23 mouse cellular contexts compared by ENCODE assay signal in genomic region chr12:108174606-108175505, GRCm38 (mm10). TPM values are rescaled to one million over a fixed set of nuclear protein-coding genes. Genes with fewer than 3 reads are reported as not detected.
DNase-seq lines count a peak whose midpoint lies in the region; ATAC-seq and TF ChIP-seq lines count a peak whose summit lies in the region.
"Had no signal": no experiment of that assay in that cellular context is flagged by ENCODE, and none has a peak within 500 bp of the region (broad histone marks: within the 10 kb centered on the region; RNA-seq: fewer than 3 reads in every experiment).

No protein-coding gene starts in this region.

- peak; percentile 68 for DNase-seq in kidney, adult 2 months
- DNase-seq in CH12.LX (ENCODE audit: extremely low read depth): no peak
- DNase-seq in frontal cortex, postnatal 36 days (ENCODE audit: low spot score in 2 of 2): no peak
- DNase-seq in left cerebral cortex, postnatal 36 days (ENCODE audit: low spot score in 2 of 2): no peak
- DNase-seq: adrenal gland, postnatal 36 days; cerebellum, adult 9-11 months; gastrocnemius, postnatal 14 days; heart, adult 18-20 months; heart, postnatal 14 days; lung, adult 18-20 months; right cerebral cortex, adult 18-20 months; right cerebral cortex, postnatal 4 days; thymus, postnatal 25 days had no signal

- dilution Hi-C loops in CH12.LX (cut with MboI; ENCODE audit: extremely low pct_ligation_motif_present, extremely low pct_unique_long_range_greater_than_20kb, low sequenced_read_pairs): no loop called here

- no peaks in the 10 kb centered on the region for H3K36me3 ChIP-seq in kidney, adult 2 months (ENCODE audit: control insufficient read depth, insufficient read depth, low read length)
- H3K36me3 ChIP-seq in kidney, embryonic 15.5 days: no peaks in the 10 kb centered on the region
- peaks cover 0 to 3% of the 10 kb centered on the region in 2 experiments for H3K36me3 ChIP-seq in CH12.LX (replicated peaks in 1 of 2; ENCODE audit: control insufficient read depth in 1 of 2, insufficient read depth in 1 of 2, low read length in 1 of 2)
- H3K36me3 ChIP-seq in intestine, postnatal 0 days (ENCODE audit: control insufficient read depth, insufficient read depth): no peaks in the 10 kb centered on the region
- no peaks in the 10 kb centered on the region for H3K36me3 ChIP-seq in liver, embryonic 16.5 days (ENCODE audit: control insufficient read depth, insufficient read depth)
- H3K36me3 ChIP-seq: embryonic facial prominence, embryonic 10.5 days; forebrain, embryonic 15.5 days; heart, embryonic 13.5 days; limb, embryonic 10.5 days; midbrain, embryonic 12.5 days; neural tube, embryonic 15.5 days had no signal

- peak overlapping the region; percentile 35; the same call in 1 of the 2 replicates for H3K27ac ChIP-seq in kidney, adult 2 months (ENCODE audit: insufficient read depth, low read depth, low read length)
- H3K27ac ChIP-seq in kidney, embryonic 15.5 days: no peak overlapping the region
- H3K27ac ChIP-seq in CH12.LX (ENCODE audit: insufficient read depth, low read depth): no peak overlapping the region
- H3K27ac ChIP-seq in intestine, postnatal 0 days (ENCODE audit: low read depth, low read length): 0 out of 2 replicates have a peak overlapping the region, but pooled peaks have one; percentile 15
- peak overlapping the region; percentile 2; the same call in 1 of the 2 replicates for H3K27ac ChIP-seq in liver, embryonic 16.5 days (ENCODE audit: low read length)
- H3K27ac ChIP-seq: embryonic facial prominence, embryonic 10.5 days; forebrain, embryonic 15.5 days; heart, embryonic 13.5 days; left cerebral cortex, adult 2 months; limb, embryonic 10.5 days; midbrain, embryonic 12.5 days; neural tube, embryonic 15.5 days had no signal

- TF ChIP-seq POLR2A in kidney, adult 2 months (IDR thresholded peaks at IDR 0.05; ENCODE audit: low read depth, low read length): no peak
- no peak for TF ChIP-seq POLR2A in CH12.LX (IDR thresholded peaks at IDR 0.05; ENCODE audit: low read depth, low read length)

- H3K27me3 ChIP-seq in kidney, adult 2 months (replicated peaks; ENCODE audit: control insufficient read depth, insufficient read depth, low read length): no peaks in the 10 kb centered on the region
- H3K27me3 ChIP-seq in kidney, embryonic 15.5 days: no peaks in the 10 kb centered on the region
- no peaks in the 10 kb centered on the region for H3K27me3 ChIP-seq in CH12.LX (replicated peaks)
- H3K27me3 ChIP-seq in intestine, postnatal 0 days (replicated peaks; ENCODE audit: control insufficient read depth, insufficient read depth, low read length): no peaks in the 10 kb centered on the region
- no peaks in the 10 kb centered on the region for H3K27me3 ChIP-seq in liver, embryonic 16.5 days (ENCODE audit: control insufficient read depth, insufficient read depth, low read depth, low read length)
- H3K27me3 ChIP-seq: forebrain, embryonic 15.5 days; heart, embryonic 13.5 days; midbrain, embryonic 12.5 days; neural tube, embryonic 15.5 days had no signal

- no peak for TF ChIP-seq CTCF in kidney, adult 2 months (conservative IDR thresholded peaks at IDR 0.05; ENCODE audit: insufficient read depth, insufficient read length, low read depth, low read length)
- no peak for TF ChIP-seq CTCF in CH12.LX (conservative IDR thresholded peaks at IDR 0.05 in 1 of 2, IDR thresholded peaks at IDR 0.05 in 1 of 2; ENCODE audit: low read depth in 2 of 2, low read length in 2 of 2)
- no peak for TF ChIP-seq CTCF in intestine, postnatal 0 days (IDR thresholded peaks at IDR 0.05; ENCODE audit: low read depth)

- H3K9ac ChIP-seq in kidney, embryonic 15.5 days: no peak overlapping the region
- H3K9ac ChIP-seq in CH12.LX (ENCODE audit: insufficient read depth, low read depth): peak overlapping the region; percentile 49
- H3K9ac ChIP-seq in intestine, postnatal 0 days (ENCODE audit: low read depth, low read length): no peak overlapping the region
- H3K9ac ChIP-seq in liver, embryonic 16.5 days (ENCODE audit: low read depth, low read length): no peak overlapping the region
- H3K9ac ChIP-seq: forebrain, embryonic 15.5 days; heart, embryonic 13.5 days; midbrain, embryonic 12.5 days; neural tube, embryonic 15.5 days had no signal

- no peak for TF ChIP-seq RAD21 in CH12.LX (IDR thresholded peaks at IDR 0.05; ENCODE audit: low read depth, low read length)

- H3K9me3 ChIP-seq in kidney, embryonic 15.5 days (replicated peaks): no peaks in the 10 kb centered on the region
- H3K9me3 ChIP-seq in CH12.LX (replicated peaks; ENCODE audit: low read length): no peaks in the 10 kb centered on the region
- H3K9me3 ChIP-seq in intestine, postnatal 0 days (ENCODE audit: control insufficient read depth): no peaks in the 10 kb centered on the region
- no peaks in the 10 kb centered on the region for H3K9me3 ChIP-seq in liver, embryonic 16.5 days (replicated peaks; ENCODE audit: control insufficient read depth, low read length)
- H3K9me3 ChIP-seq: embryonic facial prominence, embryonic 10.5 days; forebrain, embryonic 15.5 days; heart, embryonic 13.5 days; limb, embryonic 10.5 days; midbrain, embryonic 12.5 days; neural tube, embryonic 15.5 days had no signal

- no peak overlapping the region for H3K4me3 ChIP-seq in kidney, adult 2 months (ENCODE audit: insufficient read depth, low read depth, low read length)
- no peak overlapping the region for H3K4me3 ChIP-seq in kidney, embryonic 15.5 days (replicated peaks)
- peak overlapping the region in 1 of 3 experiments; percentile 56 for H3K4me3 ChIP-seq in CH12.LX (replicated peaks in 1 of 3; ENCODE audit: low read depth in 2 of 3, low read length in 2 of 3, poor library complexity in 1 of 3)
- peak overlapping the region; percentile 22; the same call in 1 of the 2 replicates for H3K4me3 ChIP-seq in intestine, postnatal 0 days (ENCODE audit: low read depth, low read length)
- no peak overlapping the region for H3K4me3 ChIP-seq in liver, embryonic 16.5 days (ENCODE audit: low read depth, low read length)
- H3K4me3 ChIP-seq: embryonic facial prominence, embryonic 10.5 days; forebrain, embryonic 15.5 days; heart, embryonic 13.5 days; left cerebral cortex, adult 2 months; limb, embryonic 10.5 days; midbrain, embryonic 12.5 days; neural tube, embryonic 15.5 days had no signal

- intact Hi-C loops in left cerebral cortex, postnatal 36 days (cut with DNase I): no loop called here

- H3K4me2 ChIP-seq in kidney, embryonic 15.5 days: no peak overlapping the region
- peak overlapping the region; percentile 79 for H3K4me2 ChIP-seq in CH12.LX (ENCODE audit: insufficient read depth, low read depth, poor library complexity, severe bottlenecking)
- peak overlapping the region; percentile 43 for H3K4me2 ChIP-seq in intestine, postnatal 0 days (replicated peaks; ENCODE audit: low read depth)
- H3K4me2 ChIP-seq in liver, embryonic 16.5 days (ENCODE audit: low read depth, low read length): peak overlapping the region; percentile 27; the same call in 1 of the 2 replicates
- H3K4me2 ChIP-seq: forebrain, embryonic 15.5 days; heart, embryonic 13.5 days; midbrain, embryonic 12.5 days; neural tube, embryonic 15.5 days had no signal

- no peak for ATAC-seq in kidney, embryonic 15.5 days (replicated peaks; ENCODE audit: low FRiP score)
- ATAC-seq in intestine, postnatal 0 days: no peak
- no peak for ATAC-seq in liver, embryonic 16.5 days (ENCODE audit: low read depth)
- ATAC-seq: forebrain, embryonic 15.5 days had no signal

- TF ChIP-seq EP300 in CH12.LX (IDR thresholded peaks at IDR 0.05; ENCODE audit: low read length): peak; percentile 70

- in situ Hi-C loops in CH12.LX (cut with MboI; ENCODE audit: low pct_ligation_motif_present, low pct_unique_long_range_greater_than_20kb, low sequenced_read_pairs): no loop called here

- WGBS in kidney, adult 2 months: 46% methylated on average over 8 of the region's 8 CpGs
- WGBS in kidney, embryonic 15.5 days: 67% methylated on average over 8 of the region's 8 CpGs
- WGBS in intestine, postnatal 0 days: 34% methylated on average over 8 of the region's 8 CpGs
- WGBS in liver, embryonic 16.5 days (ENCODE audit: insufficient replicate concordance): 60% methylated on average over 8 of the region's 8 CpGs

- H3K4me1 ChIP-seq in kidney, adult 2 months (ENCODE audit: control insufficient read depth, insufficient read depth, low read length): peaks cover 33% of the 10 kb centered on the region
- H3K4me1 ChIP-seq in kidney, embryonic 15.5 days: peaks cover 43% of the 10 kb centered on the region
- peaks cover 19 to 78% of the 10 kb centered on the region in 2 experiments for H3K4me1 ChIP-seq in CH12.LX (ENCODE audit: control insufficient read depth in 1 of 2, insufficient read depth in 2 of 2)
- 0 out of 2 replicates have a peak, but pooled peaks cover 3% of the 10 kb centered on the region for H3K4me1 ChIP-seq in intestine, postnatal 0 days (replicated peaks; ENCODE audit: control insufficient read depth, insufficient read depth, low read length)
- peaks cover 32% of the 10 kb centered on the region for H3K4me1 ChIP-seq in liver, embryonic 16.5 days (ENCODE audit: control insufficient read depth, low read depth, low read length)

- H3K79me2 ChIP-seq in CH12.LX (replicated peaks; ENCODE audit: control insufficient read depth, extremely low read depth, insufficient read depth, poor library complexity, severe bottlenecking): peaks cover 74% of the 10 kb centered on the region

TF ChIP-seq in CH12.LX, 34 proteins besides CTCF, POLR2A, EP300 and RAD21 (continues in another document):
- TF ChIP-seq JUND (conservative IDR thresholded peaks at IDR 0.05; ENCODE audit: low read depth, low read length) (no peak), HCFC1 (IDR thresholded peaks at IDR 0.05; ENCODE audit: low read depth, low read length) (0 out of 2 replicates have a peak, but pooled peaks have one; percentile 13)

RNA-seq across cellular contexts. Expression of gene Setd3, which starts 4.3 kb away (rescaled TPM):
- 32.5 and 38.5 TPM in 2 replicates for polyA plus RNA-seq in kidney, adult 2 months (2012; rRNA removed)
- 87.1 and 87.2 TPM in 2 replicates for polyA plus RNA-seq in kidney, embryonic 15.5 days (2015; fragmentation: Nextera tagmentation; extraction: Ambion mirVana)
- total RNA-seq in CH12.LX (2012; rRNA removed): 44.2 and 44.3 TPM in 2 replicates
- total RNA-seq in CH12.LX (2014; rRNA removed): 65.9 and 76.2 TPM in 2 replicates
- polyA plus RNA-seq in CH12.LX (2012; ENCODE audit: insufficient read length, low read depth): 55.8 and 60.2 TPM in 2 replicates
- 49.1 and 50.0 TPM in 2 replicates for polyA plus RNA-seq in intestine, postnatal 0 days (2015; fragmentation: Nextera tagmentation; extraction: Ambion mirVana)
- 52.6 and 53.2 TPM in 2 replicates for polyA plus RNA-seq in liver, embryonic 16.5 days (2015; fragmentation: Nextera tagmentation; extraction: Ambion mirVana)
- 100 to 1,000 TPM; 164 to 165 TPM for total RNA-seq in left cerebral cortex, postnatal 36 days (2021)

RNA-seq across cellular contexts. Expression of gene Ccnk, which starts 4.5 kb away (rescaled TPM):
- 11.4 and 12.6 TPM in 2 replicates for polyA plus RNA-seq in kidney, adult 2 months (2012; rRNA removed)
- 3.2 and 3.7 TPM in 2 replicates for polyA plus RNA-seq in kidney, embryonic 15.5 days (2015; fragmentation: Nextera tagmentation; extraction: Ambion mirVana)
- total RNA-seq in CH12.LX (2012; rRNA removed) (8.3 and 10.1 TPM in 2 replicates), CH12.LX (2014; rRNA removed) (5.2 and 9.2 TPM in 2 replicates)
- polyA plus RNA-seq in CH12.LX (2012; ENCODE audit: insufficient read length, low read depth): 51.1 and 66.8 TPM in 2 replicates
- polyA plus RNA-seq in intestine, postnatal 0 days (2015; fragmentation: Nextera tagmentation; extraction: Ambion mirVana): 3.0 and 3.3 TPM in 2 replicates
- 1.4 TPM in 2 replicates for polyA plus RNA-seq in liver, embryonic 16.5 days (2015; fragmentation: Nextera tagmentation; extraction: Ambion mirVana)
- 10 to 100 TPM; 23.4 to 29.1 TPM for total RNA-seq in left cerebral cortex, postnatal 36 days (2021)

Comparison
In these comparisons a context has a peak if more than half of its experiments do, and no peak if none do; other contexts are left out.
1. H3K27ac ChIP-seq: peak in kidney, adult 2 months (single experiment), intestine, postnatal 0 days (single experiment) and liver, embryonic 16.5 days (single experiment); none in kidney, embryonic 15.5 days (single experiment) and CH12.LX (single experiment).